Mouse (Mus musculus): ENCODE measurements around the gene Tspan18.

DNA sequence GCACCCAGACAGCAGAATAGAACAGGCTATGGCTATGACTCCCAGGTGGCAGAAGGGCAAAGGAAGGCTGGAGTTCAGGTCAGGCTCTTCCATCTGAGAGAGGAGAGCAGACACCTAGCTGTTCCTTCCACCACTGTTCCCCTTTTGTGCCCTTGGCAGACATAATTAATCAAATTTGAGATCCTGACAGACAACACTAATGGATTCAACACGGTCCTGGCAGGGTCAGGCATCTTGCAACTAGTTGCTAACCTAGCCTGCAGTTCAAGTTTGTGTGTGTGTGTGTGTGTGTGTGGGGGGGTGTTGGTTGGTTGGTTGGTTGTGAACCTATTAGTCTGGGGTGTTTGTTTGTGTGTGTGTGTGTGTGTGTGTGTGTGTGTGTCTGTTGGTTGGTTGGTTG lies 131.5 kb downstream of the Tspan18 start:
- TF ChIP-seq CTCF (IDR thresholded peaks at IDR 0.05; ENCODE audit: low read depth, low read length) (no peak), POLR2A (IDR thresholded peaks at IDR 0.05; ENCODE audit: insufficient read depth, low read length) (no peak)
